Mouse (Mus musculus) embryonic facial prominence, embryonic 12.5 days (tissue): Measurements from ENCODE around the gene Frmpd3. TPM values are rescaled to one million over a fixed set of nuclear protein-coding genes. Genes with fewer than 3 reads are reported as not detected.
"Not testable (repeated sequence)": the region's sequence is repeated elsewhere in the genome, so short reads cannot be mapped to it uniquely, and the experiment has no call there.

Experiments
- ATAC-seq: fragments of 200-750 bp; cut with Nextera tagmentation; 2 replicates; pipeline ENCODE4 v1.8.0; 2017; ENCODE audit not compliant: insufficient number of reproducible peaks, insufficient read depth, low FRiP score, low TSS enrichment
- H3K27ac ChIP-seq: fragments of 300-500 bp; sonication (generic); 2 replicates; pipeline ENCODE4 v1.5.1; 2016; ENCODE audit warnings: mild to moderate bottlenecking
- H3K27me3 ChIP-seq: fragments of 300-500 bp; sonication (generic); 2 replicates; pipeline ENCODE4 v1.6.1; 2016; ENCODE audit warnings: mild to moderate bottlenecking, moderate library complexity
- H3K36me3 ChIP-seq: fragments of 300-500 bp; sonication (generic); 2 replicates; pipeline ENCODE4 v1.6.1; 2016; ENCODE audit warnings: mild to moderate bottlenecking
- H3K4me1 ChIP-seq: fragments of 300-500 bp; sonication (generic); 2 replicates; pipeline ENCODE4 v1.6.1; 2016
- H3K4me2 ChIP-seq: fragments of 300-500 bp; sonication (generic); replicated peaks from 2 replicates; pipeline ENCODE4 v1.6.1; 2016; ENCODE audit warnings: mild to moderate bottlenecking, moderate library complexity
- H3K4me3 ChIP-seq: fragments of 300-500 bp; sonication (generic); 2 replicates; pipeline ENCODE4 v1.5.1; 2016; ENCODE audit warnings: mild to moderate bottlenecking
- H3K9ac ChIP-seq: fragments of 300-500 bp; sonication (generic); 2 replicates; pipeline ENCODE4 v1.6.1; 2016; ENCODE audit warnings: mild to moderate bottlenecking, moderate library complexity
- H3K9me3 ChIP-seq: fragments of 300-500 bp; sonication (generic); 2 replicates; pipeline ENCODE4 v1.6.1; 2016; ENCODE audit warnings: mild to moderate bottlenecking, moderate library complexity
- WGBS: fragments of 180-500 bp; shearing (Covaris S2); methylation state at CpG from one replicate; pipeline ENCODE4 v1.1.7; 2016; 5-methylcytosine and 5-hydroxymethylcytosine counted together
- polyA plus RNA-seq: library from polyadenylated mRNA; unstranded; fragments of >200 nt; fragmentation: Nextera tagmentation; extraction: Ambion mirVana; gene quantifications from 2 replicates; pipeline ENCODE4 v1.2.1, GENCODE M21; 2016

Frmpd3 gene
- 0.52 and 0.88 TPM in 2 replicates for polyA plus RNA-seq

DNA sequence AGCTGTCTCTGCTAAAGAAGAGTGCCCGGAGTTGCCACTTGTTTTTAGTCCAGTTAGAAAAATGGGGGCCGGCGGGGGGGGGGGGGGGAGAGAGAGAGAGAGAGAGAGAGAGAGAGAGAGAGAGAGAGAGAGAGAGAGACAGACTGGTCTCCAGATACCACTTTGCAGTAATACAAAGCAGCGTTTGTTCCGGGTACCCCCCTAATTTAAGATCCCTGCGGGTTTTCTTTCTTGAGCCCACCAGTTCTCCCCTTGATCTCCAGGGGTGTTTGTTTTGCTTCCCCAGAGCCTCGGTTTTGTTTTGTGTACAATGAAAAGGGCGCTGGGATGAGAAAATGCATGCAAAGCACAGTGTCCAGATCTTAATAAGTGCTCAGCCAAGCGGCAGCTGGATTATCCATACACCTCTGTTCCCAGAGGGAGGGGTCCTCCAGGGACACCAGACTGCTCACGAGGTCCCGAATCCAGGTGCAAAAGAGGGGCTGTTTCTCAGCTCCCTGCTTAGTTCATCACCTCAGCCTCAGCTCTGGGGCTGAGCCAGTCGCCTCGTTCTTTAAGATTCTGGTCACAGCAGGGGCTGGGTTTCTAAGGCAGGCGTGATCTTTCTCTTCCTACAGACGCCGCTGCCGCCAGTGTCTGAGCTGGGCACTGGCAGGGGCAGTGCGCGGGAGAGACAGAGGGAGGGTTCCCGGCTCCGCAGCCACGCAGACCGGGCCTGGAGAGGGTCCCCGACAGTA, at the start of gene Frmpd3:
Frmpd3 (plus strand) TSS at position 608 of the 737 bp plus-strand sequence.
- no peak for ATAC-seq
- H3K4me1 ChIP-seq = no peaks in the 10 kb centered on the region
- whole genome bisulfite sequencing = 26% methylated on average over 22 of the region's 24 CpGs

GRCm38 (mm10) chrX:140303731-140304130, 38.3 kb upstream of the Frmpd3 start:
- Histone ChIP-seq H3K4me2 (no peak overlapping the region), H3K27ac (no peak overlapping the region), H3K4me1 (no peaks in the 10 kb centered on the region), H3K9me3 (no peaks in the 10 kb centered on the region), H3K9ac (no peak overlapping the region), H3K4me3 (no peak overlapping the region), H3K36me3 (no peaks in the 10 kb centered on the region), H3K27me3 (peaks cover 14% of the 10 kb centered on the region)
- WGBS = 41% methylated on average over 4 of the region's 4 CpGs
- no peak for ATAC-seq

More for the DNA sequence above, at the start of gene Frmpd3:
- H3K27me3 ChIP-seq = peaks cover 43% of the 10 kb centered on the region
- no peaks in the 10 kb centered on the region for H3K9me3 ChIP-seq
- H3K4me2 ChIP-seq = peak within 1 kb of the TSS; percentile 70
- H3K27ac ChIP-seq = no peak within 1 kb of the TSS
- peak within 1 kb of the TSS; percentile 35 for H3K4me3 ChIP-seq
- H3K36me3 ChIP-seq = no peaks in the 10 kb centered on the region
- H3K9ac ChIP-seq = peak within 1 kb of the TSS; percentile 33; the same call in 1 of the 2 replicates

DNA sequence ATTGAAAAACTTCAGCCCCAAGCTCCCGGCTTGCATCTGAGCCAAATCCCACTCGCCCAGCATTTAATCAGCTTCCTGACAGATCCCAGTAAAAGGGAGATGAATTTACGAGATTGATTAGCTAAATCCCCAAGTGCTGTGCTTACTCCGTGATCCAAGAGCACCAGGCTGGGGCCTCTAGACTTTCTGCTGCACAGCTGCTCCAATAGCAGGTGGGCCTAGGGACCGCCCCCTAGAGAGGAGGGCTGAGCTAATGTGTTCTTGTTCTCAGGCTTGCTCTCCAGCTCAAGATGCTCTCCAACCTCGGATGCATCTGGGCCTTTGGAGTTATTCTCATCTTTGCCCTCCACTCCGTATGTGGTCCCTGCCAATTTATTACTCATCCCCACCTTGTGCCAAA, 36.4 kb upstream of the Frmpd3 start:
- no peak overlapping the region for H3K4me3 ChIP-seq
- H3K9me3 ChIP-seq = no peaks in the 10 kb centered on the region
- no peak overlapping the region for H3K4me2 ChIP-seq
- 67% methylated on average over 7 of the region's 7 CpGs for WGBS
- H3K27me3 ChIP-seq = peaks cover 19% of the 10 kb centered on the region
- no peak overlapping the region for H3K27ac ChIP-seq
- ATAC-seq = no peak
- H3K4me1 ChIP-seq = no peaks in the 10 kb centered on the region
- H3K9ac ChIP-seq = no peak overlapping the region
- no peaks in the 10 kb centered on the region for H3K36me3 ChIP-seq

- Histone ChIP-seq H3K4me2 (no peak overlapping the region), H3K36me3 (no peaks in the 10 kb centered on the region), H3K4me1 (no peaks in the 10 kb centered on the region), H3K9me3 (no peaks in the 10 kb centered on the region), H3K9ac (no peak overlapping the region), H3K4me3 (no peak overlapping the region), H3K27ac (no peak overlapping the region), H3K27me3 (peaks cover 11% of the 10 kb centered on the region; the same call in 1 of the 2 replicates)
- ATAC-seq = no peak
- WGBS = 77% methylated on average over 4 of the region's 4 CpGs
Measured at GRCm38 (mm10) chrX:140317931-140318330, 24.1 kb upstream of the Frmpd3 start.

GRCm38 (mm10) chrX:140319131-140319530, 22.9 kb upstream of the Frmpd3 start:
- no peak overlapping the region for H3K9ac ChIP-seq
- H3K27me3 ChIP-seq = peaks cover 11% of the 10 kb centered on the region; the same call in 1 of the 2 replicates
- 84% methylated on average over 6 of the region's 6 CpGs for WGBS

GRCm38 (mm10) chrX:140320671-140321070, 21.4 kb upstream of the Frmpd3 start:
- not testable (repeated sequence) for H3K36me3 ChIP-seq, ATAC-seq, H3K9me3 ChIP-seq, H3K27ac ChIP-seq, H3K4me2 ChIP-seq, H3K4me1 ChIP-seq, H3K9ac ChIP-seq, H3K27me3 ChIP-seq, H3K4me3 ChIP-seq
- 70% methylated on average over 1 of the region's 1 CpGs for WGBS

More at GRCm38 (mm10) chrX:140319131-140319530, 22.9 kb upstream of the Frmpd3 start:
- H3K4me1 ChIP-seq = no peaks in the 10 kb centered on the region
- H3K9me3 ChIP-seq = no peaks in the 10 kb centered on the region
- no peak overlapping the region for H3K4me3 ChIP-seq
- ATAC-seq = no peak
- H3K4me2 ChIP-seq = no peak overlapping the region
- no peak overlapping the region for H3K27ac ChIP-seq
- no peaks in the 10 kb centered on the region for H3K36me3 ChIP-seq

- Histone ChIP-seq H3K4me1 (no peaks in the 10 kb centered on the region), H3K27me3 (peaks cover 43% of the 10 kb centered on the region), H3K36me3 (no peaks in the 10 kb centered on the region), H3K4me2 (peak overlapping the region; percentile 70), H3K27ac (no peak overlapping the region), H3K4me3 (peak overlapping the region; percentile 35), H3K9me3 (no peaks in the 10 kb centered on the region), H3K9ac (peak overlapping the region; percentile 33; the same call in 1 of the 2 replicates)
- peak; percentile 35; the same call in 1 of the 2 replicates for ATAC-seq
- 17% methylated on average over 25 of the region's 25 CpGs for WGBS
Measured at GRCm38 (mm10) chrX:140342393-140343163, 515 bp downstream of the Frmpd3 start.

DNA sequence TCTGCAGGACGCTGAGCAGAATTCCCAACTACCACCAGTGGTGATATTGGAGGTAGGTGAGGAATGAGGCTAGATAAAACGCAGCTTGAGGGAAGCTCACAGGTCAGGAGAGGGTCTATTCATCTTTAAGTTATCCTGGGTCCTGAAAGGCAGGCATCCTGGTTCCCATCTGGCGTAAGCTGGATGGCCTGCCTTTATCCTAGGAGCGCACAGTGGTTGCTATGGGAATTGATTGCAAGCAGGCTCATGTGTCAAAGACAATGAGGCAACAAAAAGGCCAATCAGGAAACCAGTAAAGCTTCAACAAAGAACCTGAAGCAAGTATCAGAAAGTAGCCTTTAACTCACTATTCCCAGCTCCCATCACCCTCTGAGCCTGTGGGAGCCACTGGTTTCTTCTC, 33.6 kb downstream of the Frmpd3 start:
- no peaks in the 10 kb centered on the region; the same call in 1 of the 2 replicates for H3K27me3 ChIP-seq
- WGBS = 33% methylated on average over 4 of the region's 4 CpGs

DNA sequence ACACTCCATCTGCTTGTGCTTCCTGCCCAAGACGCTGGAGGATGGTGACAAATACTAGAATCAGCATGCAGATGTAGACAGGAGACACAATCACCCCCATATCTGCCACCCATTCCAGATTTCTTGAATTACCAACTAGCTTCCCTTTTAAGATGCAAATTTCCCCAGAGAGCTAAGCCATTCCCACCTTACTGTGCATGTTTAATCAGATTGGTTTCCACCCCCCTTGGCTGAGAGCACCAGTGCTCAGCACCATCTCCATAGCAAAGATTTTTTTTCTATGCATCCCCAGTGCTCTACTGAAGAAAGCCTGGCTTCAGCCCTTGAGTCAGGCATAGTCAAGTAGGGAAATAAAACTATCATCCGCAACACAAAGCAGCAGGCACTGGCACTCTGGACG, 57.9 kb downstream of the Frmpd3 start:
- Histone ChIP-seq H3K36me3 (no peaks in the 10 kb centered on the region), H3K27me3 (peaks cover 8% of the 10 kb centered on the region; the same call in 1 of the 2 replicates), H3K4me2 (no peak overlapping the region), H3K27ac (no peak overlapping the region), H3K4me1 (no peaks in the 10 kb centered on the region), H3K9me3 (no peaks in the 10 kb centered on the region), H3K9ac (no peak overlapping the region), H3K4me3 (no peak overlapping the region)
- 50% methylated on average over 3 of the region's 3 CpGs for WGBS
- no peak for ATAC-seq

More for the DNA sequence above, 33.6 kb downstream of the Frmpd3 start:
- Histone ChIP-seq H3K27ac (no peak overlapping the region), H3K36me3 (no peaks in the 10 kb centered on the region), H3K4me3 (no peak overlapping the region), H3K4me2 (no peak overlapping the region), H3K9ac (no peak overlapping the region), H3K9me3 (no peaks in the 10 kb centered on the region), H3K4me1 (no peaks in the 10 kb centered on the region)
- ATAC-seq = no peak

DNA sequence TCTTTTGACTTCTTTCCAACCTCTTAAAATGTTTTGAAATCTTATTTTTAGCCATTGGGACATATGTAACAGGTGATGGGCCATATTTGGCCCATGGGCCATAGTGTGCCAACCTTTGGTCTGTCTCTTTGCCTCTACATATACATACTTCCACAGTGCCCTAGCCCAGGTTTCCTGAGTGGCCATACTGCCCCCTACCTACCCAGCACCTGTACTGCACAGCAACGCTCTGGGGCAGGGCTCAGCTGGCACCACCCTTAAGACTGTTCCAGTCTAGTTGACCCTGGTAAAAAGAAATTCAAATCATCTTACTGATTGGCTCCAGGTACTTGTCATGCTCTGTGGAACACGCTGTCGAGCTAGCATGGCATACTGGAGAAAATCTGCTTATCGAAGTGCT, 60.8 kb downstream of the Frmpd3 start:
- Histone ChIP-seq H3K4me1 (no peaks in the 10 kb centered on the region), H3K9ac (no peak overlapping the region), H3K4me2 (no peak overlapping the region), H3K4me3 (no peak overlapping the region), H3K36me3 (no peaks in the 10 kb centered on the region), H3K27ac (no peak overlapping the region), H3K9me3 (no peaks in the 10 kb centered on the region), H3K27me3 (peaks cover 8% of the 10 kb centered on the region; the same call in 1 of the 2 replicates)
- no peak for ATAC-seq
- WGBS = 56% methylated on average over 4 of the region's 4 CpGs

- ATAC-seq = no peak
- Histone ChIP-seq H3K27ac (no peak overlapping the region), H3K9me3 (no peaks in the 10 kb centered on the region), H3K36me3 (no peaks in the 10 kb centered on the region), H3K4me2 (no peak overlapping the region), H3K4me3 (no peak overlapping the region), H3K4me1 (no peaks in the 10 kb centered on the region), H3K9ac (no peak overlapping the region), H3K27me3 (peaks cover 8% of the 10 kb centered on the region; the same call in 1 of the 2 replicates)
- 50% methylated on average over 3 of the region's 4 CpGs for WGBS
Measured at GRCm38 (mm10) chrX:140406079-140406478, 64.0 kb downstream of the Frmpd3 start.

GRCm38 (mm10) chrX:140406501-140406900, 64.4 kb downstream of the Frmpd3 start:
- no peak for ATAC-seq
- Histone ChIP-seq H3K9ac (no peak overlapping the region), H3K4me3 (no peak overlapping the region), H3K27me3 (peaks cover 8% of the 10 kb centered on the region; the same call in 1 of the 2 replicates), H3K9me3 (no peaks in the 10 kb centered on the region), H3K4me1 (no peaks in the 10 kb centered on the region), H3K36me3 (no peaks in the 10 kb centered on the region), H3K4me2 (no peak overlapping the region), H3K27ac (no peak overlapping the region)
